Mouse (Mus musculus) cerebellum, adult 11 months (tissue): ENCODE results near the gene Tha1.
A peak's percentile ranks its signal among the peaks of the same experiment; 100 is the strongest.
"Not testable (repeated sequence)": the region's sequence is repeated elsewhere in the genome, so short reads cannot be mapped to it uniquely, and the experiment has no call there.

ENCODE experiments used
- DNase-seq: peaks from one replicate; pipeline ENCODE4 v3.0.0; 2022

The Tha1 gene

DNA sequence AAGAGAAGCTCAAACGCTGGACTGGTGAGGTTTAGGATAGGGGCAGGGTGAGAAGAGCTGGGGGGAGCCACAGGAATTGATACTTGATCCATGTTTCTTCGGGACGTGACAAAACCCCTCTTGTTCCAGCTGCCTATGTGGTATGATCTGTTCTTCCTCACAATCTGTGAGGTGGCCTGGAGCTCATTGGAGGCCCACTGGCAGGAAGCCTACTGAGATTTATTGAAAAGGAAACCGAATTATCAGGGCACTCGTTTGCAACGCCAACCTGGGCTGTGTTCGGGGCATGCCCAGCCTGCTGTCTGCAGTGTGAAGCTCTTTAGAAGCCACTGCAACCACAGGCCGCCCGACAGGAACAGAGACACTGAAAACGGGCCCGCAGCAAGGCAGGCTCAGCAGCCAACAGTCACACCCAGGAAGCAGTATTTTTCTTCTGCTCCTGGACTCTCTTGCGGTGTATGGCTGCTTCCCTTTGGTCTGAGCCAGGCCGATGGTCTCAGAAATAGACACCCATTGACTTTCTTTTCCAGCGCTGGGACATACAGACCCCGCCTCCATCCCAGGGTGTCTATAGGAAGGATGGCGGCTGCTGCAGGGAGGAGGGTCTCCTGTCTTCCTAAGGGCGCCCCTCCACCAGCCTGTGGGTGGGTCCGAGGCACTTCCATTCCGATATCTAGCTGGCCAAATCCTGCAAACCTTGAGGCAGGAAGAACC is 24.9 kb downstream of the Tha1 start:
- DNase-seq: no peak

DNA sequence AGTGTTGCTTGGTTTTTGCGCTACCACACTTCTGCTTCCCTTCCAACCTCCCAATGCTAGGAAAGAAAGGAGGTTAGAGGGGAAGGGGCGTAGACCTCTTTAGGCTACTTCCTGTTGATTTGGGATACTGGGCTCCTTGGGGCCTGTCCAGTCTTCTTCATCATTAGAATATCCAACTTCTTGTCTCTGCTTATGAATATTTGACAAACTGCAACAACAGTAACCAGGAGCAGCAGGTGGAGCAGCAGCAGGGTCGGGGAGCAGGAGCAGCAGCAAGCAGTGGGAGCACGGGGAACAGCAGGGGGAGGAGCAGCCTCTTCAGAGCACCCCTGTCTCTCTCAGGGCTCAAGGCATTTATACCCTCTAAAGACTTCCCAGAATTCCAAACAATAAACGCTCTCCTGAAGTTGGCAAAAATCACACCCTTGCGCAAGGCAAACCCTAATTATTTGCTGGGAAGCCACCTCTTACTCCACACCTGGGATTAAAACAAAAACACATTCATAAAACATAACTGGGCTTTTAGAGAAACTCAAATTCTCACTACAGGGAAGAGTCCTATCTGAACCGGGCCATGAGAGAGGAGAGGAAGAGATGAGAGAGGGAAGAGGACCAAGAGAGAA is 25.6 kb downstream of the Tha1 start:
- no peak for DNase-seq

DNA sequence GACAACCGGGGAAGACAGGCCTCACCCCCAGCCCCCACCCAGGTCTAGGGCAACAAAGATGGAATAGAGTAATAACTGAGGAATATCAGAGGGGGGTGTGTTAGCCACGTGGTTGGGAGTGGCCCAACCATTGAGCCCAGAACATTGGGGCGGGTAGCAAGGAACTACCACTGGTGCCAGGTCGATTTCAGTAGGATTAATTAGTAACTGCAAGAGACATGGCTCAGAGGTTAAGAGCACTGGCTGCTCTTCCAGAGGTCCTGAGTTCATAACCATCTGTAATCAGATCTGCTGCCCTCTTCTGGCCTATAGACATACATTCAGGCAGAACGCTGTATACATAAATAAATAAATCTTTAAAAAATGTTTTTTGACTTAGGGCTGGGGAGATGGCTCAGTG is 26.6 kb downstream of the Tha1 start:
- DNase-seq: no peak

DNA sequence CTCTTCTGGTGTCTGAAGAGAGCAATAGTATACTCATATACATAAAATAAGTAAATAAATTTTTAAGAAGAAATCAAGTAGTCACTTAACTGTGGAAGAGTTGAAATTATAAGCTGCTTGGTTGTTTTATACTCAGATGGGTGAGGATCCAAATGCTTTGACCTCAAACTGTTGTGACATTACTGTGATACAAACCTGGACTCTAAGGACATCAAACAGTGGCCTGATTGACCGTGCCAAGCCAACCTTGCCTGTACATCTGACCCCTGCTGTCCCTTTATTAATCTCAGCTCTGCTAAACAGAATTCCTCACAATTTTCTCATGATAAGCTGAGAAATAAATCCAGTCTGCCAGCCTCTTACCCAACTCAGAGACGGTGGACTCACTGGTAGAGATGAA is 27.6 kb downstream of the Tha1 start:
- no peak for DNase-seq

DNA sequence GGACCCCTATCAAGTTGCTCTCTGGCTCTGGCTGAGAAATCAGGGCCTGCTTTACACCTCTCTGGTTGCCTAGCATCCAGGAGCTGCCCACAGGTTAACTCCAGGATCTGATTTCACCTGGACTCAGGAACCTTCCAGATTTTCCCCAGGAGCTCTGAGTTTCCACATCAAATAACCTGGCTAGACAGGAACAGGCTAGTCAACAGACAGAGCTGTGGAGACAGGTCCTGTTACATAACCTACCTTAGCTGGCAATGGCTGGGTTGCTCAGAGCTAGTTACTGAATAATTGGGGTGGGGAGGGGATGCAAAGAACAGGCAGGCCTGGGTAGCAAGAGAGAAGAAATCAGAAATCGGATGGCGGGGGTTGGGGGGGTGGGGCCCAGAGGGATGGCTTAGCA is 28.3 kb downstream of the Tha1 start:
- DNase-seq: no peak

DNA sequence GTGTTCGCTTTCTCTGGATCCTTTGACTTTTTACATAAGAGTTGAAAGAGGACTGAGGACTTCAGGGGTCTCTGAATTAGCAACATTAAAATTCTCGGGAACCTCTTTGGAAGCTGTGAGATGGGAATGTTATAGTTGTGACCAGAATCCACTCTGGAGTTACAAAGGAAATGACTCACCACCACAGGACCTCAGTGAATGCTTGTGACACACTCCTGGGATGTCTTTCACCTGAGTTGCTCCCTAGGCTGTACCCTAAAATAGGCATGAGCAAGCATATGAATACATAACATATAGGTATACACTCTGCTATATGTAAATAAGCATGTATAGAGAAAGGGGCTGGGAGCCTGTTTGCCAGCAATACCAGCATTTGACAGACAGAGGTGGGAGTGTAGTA is 29.8 kb downstream of the Tha1 start:
- DNase-seq: no peak

DNA sequence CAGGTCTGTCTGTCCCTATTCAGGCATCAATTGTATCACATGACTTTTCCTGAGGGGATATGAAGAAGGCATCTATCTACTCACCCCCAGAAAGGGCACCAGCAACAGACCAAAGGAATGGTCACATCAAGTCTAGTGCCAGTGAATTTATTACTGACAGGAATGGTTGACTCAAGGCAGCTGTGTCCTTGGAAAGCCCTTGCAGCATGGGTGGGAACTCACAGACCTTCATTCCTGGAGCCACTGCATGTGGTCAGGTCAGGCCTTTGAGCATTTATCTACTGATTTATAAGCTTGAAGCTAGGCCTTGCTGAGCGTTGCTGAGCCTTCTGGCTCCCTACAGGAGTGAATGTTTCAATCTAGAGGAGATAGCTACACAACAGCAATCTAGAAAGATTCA is 32.4 kb downstream of the Tha1 start:
- DNase-seq: no peak

DNA sequence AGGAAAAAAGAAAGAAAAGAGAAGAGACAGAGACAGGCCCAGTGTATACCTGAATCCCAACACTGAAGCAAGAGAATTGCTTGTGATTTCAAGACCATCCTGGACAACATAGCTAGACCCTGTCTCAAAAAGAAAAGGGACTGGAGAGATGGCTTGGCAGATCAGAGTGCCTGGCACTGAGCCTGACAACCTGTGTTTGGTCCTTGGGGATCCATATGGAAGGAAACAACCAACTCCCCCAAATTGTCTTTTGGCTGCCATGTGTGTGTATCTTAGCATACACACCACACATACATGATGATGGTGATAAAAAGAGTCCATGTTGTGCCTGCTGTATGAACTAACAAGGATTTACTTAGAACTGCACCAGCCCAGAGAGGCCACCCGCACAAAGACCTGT is 34.3 kb downstream of the Tha1 start:
- no peak for DNase-seq

DNA sequence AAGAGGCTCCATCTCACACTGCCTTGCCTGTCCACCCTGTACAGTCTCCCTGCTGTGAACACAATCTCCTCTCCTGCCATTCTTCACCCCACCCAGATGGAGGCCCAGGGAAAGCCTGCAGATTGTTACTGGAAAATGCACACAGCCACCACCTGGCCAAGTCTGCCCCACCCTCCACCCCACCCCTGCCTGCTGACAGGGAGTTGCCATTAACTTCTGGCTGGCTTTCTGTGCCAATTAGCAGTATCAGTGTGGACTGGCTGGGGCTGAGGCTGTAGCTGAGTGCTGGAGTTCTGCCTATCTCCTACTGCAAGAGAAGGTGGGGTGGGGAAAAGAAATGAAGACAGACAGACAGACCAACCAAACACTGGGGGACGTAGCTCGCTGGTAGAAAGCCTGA is 34.7 kb downstream of the Tha1 start:
- DNase-seq: no peak

DNA sequence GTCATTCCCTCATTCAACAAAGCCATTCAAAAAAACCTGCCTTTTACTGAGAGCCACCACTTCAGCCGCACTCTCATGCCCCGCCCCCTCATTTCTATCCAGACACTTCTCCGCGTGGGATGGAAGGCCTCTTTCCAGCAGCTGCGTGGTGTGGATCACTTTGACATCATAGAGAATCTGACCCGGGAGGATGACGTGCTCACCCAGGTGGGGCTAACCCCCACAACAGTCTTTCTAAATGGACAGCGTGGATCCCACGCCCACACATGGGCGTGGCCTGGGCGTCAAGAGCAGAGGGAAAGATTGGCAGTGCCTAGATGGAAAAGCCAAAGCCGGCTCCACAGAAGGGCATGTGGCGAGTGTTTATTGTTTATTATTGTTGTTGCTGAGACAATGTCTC is 37.0 kb downstream of the Tha1 start:
- DNase-seq: no peak

DNA sequence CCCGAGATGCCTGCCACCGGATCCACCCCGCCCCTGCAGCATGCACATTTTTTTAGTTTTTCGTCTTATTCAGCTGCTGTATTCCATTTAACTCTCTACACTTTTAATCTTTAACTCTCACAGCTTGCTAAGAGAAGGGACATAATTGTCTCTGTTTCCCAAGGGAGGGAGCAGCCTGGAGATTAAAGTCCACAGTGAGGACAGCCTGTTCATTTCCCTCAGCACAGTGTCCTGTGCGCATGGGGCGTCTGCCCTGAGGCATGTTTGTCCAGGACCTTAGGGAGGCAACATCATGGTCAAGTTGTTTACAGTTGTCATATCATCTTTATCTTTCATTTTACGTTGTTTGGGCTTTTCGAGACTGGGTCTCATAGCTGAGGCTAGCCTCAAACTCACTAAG is 39.2 kb downstream of the Tha1 start:
- DNase-seq: no peak

DNA sequence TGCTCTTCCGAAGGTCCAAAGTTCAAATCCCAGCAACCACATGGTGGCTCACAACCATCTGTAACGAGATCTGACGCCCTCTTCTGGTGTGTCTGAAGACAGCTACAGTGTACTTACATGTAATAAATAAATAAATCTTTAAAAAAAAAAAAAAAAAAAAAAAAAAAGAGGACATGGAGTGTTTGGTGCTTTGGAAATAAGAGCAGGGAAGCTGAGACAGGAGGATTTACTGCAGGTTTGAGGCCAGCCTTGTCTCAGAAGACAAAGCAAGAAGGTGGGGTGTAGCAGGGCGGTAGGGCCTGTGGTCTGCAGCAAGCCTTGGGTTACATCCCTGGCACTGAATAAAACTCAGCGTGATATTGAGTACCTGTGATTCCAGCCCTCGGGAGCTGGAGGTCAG is 39.8 kb downstream of the Tha1 start:
- not testable (repeated sequence) for DNase-seq

DNA sequence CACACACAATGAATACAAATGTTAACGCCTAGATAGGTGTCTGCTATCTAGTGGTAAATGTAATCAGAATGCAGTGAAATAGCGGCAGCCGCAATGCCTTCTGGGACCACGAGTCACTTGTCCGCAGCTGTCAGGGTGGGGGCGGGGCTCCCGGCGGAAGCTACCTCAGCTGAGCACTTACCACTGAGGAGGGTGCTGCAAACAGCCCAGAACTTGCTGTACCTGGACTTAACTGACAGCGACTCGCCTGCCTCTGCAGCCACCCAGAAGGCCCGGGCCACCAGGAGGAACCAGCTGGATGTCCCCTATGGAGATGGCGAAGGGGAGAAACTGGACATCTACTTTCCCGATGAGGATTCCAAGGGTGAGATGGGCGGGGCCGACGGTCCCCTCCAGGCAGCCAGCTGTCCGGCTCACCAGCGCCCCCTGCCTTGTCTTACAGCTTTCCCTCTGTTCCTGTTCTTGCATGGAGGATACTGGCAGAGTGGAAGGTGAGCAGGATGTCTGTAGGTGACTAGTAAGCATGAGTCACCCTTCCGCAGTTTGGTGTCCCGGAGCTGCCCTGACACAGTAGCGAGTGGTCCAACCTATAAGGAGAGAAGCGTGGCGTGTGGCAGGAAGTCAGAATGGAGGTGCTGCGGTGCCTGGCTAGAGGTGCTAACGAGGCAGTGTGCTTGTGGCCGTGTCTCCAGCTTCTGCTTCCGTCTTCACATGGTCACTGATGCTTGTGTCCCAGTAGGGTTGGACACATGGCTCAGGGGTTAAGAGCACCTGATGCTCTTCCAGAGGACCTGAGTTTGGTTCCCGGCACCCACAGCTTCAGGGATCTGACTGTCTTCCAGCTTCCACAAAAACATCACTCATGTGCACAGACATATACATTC is 41.0 kb downstream of the Tha1 start:
- peak; percentile 34 for DNase-seq

DNA sequence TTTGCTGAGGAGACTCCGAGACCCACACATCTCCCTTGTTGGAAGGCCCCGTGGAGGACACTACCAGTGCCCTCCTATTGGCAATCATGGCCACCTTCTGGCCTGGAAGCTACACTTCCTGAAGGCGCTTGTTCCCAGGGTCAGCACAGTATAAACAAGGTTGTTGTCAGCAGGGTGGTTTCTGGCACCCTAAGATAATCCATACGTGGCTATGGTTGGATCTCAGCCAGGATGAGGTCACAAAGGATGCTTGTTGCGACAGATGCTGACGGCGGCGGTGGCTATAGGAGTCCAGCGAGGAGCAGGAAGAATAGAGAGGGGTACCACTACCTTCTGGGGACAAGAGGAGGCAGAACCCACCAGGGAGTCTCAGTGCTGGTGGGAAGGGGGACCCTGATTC is 42.9 kb downstream of the Tha1 start:
- no peak for DNase-seq

DNA sequence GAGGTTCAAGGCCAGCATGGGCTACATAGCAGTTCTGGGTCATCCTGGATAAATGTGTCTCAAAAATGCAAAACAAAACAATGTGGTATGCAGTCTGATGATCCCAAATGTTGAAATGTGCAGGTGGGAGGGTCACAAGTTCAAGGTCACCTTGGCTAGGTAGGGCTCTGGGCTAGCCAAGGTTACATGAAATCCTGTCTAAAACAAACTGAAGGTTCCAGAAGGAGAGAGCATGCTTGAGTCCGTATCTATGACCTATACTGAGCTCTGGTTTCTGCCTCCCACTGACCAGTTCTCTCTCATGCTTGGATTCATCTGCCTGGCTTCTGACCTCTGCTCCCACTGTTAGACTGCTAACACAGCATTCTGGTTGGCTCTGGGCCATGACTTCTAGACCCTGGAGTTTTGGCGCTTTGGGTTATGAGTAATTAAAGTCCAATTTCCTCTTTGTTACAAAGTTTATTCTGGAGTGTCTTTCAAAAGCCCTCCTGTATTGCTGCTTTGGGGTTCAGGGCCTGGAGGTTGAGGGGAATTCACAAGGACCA is 43.5 kb downstream of the Tha1 start:
- DNase-seq: no peak

DNA sequence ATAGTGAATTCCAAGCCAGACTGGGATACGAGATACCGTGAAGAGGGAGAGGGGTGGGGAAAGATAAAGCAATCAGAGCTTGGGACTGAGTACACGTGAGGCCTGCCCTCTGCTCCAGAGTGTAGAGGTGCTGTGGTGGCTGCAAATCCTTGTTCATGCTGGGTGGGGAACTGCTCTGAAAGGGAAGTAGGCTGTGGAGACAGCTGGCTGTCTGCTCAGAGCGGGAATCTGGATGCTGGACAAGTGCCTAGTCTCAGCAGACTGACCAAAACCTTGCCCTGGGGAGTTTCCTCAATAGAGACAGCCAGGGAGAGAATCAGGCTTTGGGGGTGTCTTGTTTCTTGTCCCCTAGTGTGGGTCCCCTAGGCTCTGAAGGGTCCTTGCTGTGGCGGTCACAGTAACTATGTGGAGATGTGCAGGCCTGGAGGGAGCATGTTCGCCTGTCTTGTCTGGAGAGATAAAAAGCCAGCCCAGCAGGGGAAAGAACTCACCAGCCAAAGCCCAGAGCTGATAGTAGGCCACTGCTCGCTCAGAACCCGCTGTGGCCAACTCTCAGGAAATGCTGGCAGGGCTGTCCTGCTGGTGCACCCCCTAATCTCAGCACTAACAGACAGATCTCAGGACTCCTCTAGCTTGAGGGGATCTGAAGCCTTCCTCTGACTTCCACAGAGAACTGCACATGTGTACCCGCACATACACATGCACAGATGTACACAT is 44.2 kb downstream of the Tha1 start:
- no peak for DNase-seq

DNA sequence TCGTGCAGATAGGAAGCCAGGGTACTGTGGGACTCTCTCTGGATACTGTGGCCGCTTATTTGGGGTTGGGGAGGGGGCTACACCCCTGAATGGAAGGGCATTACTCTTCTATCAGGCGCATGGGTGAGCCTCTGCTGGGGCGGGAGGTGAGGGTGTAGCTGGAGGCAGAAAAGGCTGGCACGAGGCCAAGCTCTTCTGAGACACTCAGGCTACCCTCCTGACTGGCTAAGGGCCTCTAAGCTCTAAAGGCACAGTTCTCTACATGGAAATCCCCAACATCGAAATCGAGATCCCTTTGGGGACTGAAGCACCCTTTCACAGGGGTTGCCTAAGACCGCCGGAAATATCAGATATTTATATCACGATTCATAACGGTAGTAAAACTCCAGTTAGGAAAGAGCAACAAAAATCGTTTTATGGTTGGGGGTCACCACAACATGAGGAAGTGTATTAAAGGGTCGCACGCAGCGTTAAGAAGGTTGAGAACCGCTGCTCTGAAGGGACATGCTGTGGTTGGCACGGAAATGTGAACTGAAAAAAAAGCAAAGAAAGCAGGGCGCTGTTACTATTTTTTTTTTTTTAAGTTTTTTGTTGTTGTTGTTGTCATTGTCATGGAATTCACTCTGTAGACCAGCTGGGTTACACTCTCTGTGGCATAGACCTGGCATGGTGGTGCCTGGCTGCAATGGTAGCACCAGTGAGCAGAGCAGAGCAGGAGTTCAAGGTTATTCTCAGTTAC is 45.0 kb downstream of the Tha1 start:
- no peak for DNase-seq

DNA sequence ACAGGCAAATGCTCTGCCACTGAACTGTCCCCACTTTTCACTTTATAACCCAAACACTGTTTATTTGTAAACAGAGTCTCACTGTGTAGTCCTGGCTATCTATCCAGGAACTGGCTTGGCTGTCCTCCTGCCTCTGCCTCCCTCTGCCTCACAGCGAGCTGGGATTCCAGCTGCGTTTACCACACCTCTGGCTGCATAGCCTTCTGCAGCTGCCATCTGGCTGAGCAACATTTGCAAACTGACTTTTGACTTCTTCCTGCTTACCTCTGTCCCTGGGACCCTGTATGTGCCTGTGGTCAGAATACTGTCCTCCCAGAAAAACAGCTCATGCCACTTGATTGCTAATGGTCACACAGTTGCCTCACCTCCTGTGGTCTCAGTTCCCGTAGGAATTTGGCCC is 45.9 kb downstream of the Tha1 start:
- DNase-seq: no peak

DNA sequence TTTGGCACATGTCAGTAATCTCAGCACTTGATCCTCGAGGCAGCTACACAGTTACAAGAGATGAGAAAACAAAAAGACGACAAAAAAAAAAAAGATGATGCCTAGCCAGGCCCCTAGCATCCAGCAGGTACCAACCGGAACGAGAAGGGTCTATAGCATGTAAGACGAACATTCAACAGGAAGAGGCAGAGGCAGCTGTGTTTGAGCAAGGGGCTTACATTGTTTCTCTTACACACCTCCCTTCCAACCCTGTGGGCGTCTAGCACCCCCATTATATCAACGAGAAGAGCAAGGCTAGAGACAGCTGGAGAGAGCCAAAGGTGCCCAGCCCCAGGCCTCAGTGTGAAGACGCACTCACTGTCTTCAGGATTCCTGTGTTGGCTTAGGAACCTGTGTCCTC is 46.4 kb downstream of the Tha1 start:
- no peak for DNase-seq

DNA sequence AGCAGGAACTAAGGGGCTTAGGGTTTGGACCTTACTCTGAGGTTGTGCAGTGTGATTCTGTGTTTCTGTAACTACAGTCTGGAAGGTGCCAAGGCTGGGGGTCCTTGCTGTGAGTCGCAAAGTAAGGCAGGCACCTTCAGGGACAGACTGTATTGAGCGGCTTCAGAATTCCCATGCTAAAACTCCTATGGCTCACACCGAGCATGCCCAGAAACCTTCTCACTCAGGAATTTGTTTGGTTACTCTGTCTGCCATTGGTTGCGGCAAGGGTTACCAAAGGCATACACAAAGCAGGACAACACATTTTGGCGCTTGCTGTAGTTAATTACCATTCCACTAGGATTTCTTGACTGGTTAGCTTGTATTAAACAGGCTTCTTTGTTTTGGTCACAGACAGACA is 47.1 kb downstream of the Tha1 start:
- no peak for DNase-seq

DNA sequence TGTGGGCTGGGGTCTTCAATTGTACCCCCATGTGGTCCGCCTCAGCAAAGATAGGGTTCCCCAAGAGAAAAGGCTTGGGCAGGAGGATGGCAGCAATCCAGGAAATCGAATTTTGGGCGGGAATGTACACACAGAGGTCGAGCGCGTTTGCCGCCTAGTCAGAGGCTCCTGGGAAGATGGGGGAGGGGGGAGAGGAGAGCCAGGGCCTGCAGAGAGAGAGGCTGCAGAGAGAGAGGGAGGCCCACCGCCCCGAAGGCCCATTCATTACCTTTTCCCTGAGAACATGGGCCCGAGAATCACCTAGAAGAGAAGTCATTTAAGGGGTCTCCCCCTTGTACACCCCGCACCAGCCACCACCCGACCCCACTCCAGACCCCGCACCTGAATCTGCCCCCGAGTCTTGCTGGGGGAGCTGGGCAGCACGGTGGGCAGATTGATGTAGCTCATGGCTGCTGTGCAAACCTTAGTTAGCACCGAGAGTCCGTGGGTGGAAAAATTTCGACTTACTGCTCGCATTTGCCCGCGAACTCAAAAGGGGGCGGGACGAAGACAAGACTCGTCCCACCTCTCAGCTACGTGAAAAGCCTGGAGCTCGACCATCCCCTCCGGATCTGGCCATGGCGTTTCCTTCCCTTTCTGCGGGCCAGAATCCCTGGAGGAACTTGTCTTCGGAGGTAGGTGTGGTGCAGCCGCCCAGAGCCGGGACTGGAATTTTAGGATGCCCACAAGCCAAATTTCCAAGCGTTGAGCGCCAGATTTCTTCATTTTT is 47.8 kb downstream of the Tha1 start, which contains the start of the genes Afmid and Tk1:
TSS of gene Afmid (plus strand) at position 592 of the 769 bp plus-strand sequence.
TSS of gene Tk1 (minus strand) at position 760 of the 769 bp plus-strand sequence.
- DNase-seq: no peak
